Mouse (Mus musculus) G1E (cell line): ENCODE measurements around the gene Camkmt.

Experiments used
- CTCF ChIP-seq: IDR thresholded peaks from 2 replicates; pipeline ENCODE4 v1.5.1; 2012; ENCODE audit warnings: low read depth, low read length, inconsistent platforms, mixed read lengths
- GATA1 ChIP-seq: IDR thresholded peaks from 2 replicates; pipeline ENCODE4 v1.6.1; 2012; ENCODE audit warnings: borderline replicate concordance, low read length, inconsistent platforms, mixed read lengths
- TAL1 ChIP-seq: conservative IDR thresholded peaks from 2 replicates; pipeline ENCODE4 v1.6.1; 2012; ENCODE audit warnings: low read depth, low read length, inconsistent platforms, mixed read lengths

DNA sequence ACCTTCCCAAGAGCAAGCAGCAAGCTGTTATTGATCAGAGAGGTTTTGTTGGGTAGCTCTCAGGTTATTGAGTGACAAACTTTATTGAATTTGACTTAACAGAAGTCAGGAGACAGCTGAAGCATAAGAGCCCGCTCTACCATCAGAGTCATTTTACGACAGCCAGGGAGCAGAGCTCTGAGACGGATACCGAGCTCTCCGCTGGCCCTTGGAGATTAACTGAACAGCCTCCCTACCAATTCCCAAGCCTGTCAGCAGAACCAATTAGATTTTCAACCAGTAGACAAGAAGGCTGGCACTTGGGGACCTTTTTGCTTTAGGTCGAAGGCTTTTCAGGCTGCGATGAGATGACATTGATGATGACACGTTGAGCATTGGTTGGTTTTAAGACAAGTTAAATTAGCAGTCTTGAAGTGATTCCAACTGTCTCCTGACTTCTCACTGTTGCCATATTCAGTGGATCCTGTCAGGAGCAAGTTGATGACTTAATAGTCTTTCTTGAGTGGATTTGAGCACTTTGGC lies 229.5 kb downstream of the Camkmt start:
- TF ChIP-seq TAL1 (no peak), CTCF (no peak), GATA1 (no peak)
